Mouse (Mus musculus) heart, postnatal 0 days (tissue): Measurements from ENCODE around the gene Wasf3.

Experiments
- CTCF ChIP-seq: IDR thresholded peaks from 2 replicates; pipeline ENCODE4 v1.5.1; 2016; ENCODE audit warnings: antibody characterized with exemption, control low read depth, low read depth
- EP300 ChIP-seq: IDR thresholded peaks from 2 replicates; pipeline ENCODE4 v1.6.1; 2016; ENCODE audit warnings: antibody characterized with exemption, low read depth

- no peak for TF ChIP-seq EP300
- no peak for TF ChIP-seq CTCF
These were observed 35.6 kb upstream of the Wasf3 start for GRCm38 (mm10) chr5:146349183-146349582.
